ENCODE assay signal across 7 mouse cellular contexts in the genomic region with DNA sequence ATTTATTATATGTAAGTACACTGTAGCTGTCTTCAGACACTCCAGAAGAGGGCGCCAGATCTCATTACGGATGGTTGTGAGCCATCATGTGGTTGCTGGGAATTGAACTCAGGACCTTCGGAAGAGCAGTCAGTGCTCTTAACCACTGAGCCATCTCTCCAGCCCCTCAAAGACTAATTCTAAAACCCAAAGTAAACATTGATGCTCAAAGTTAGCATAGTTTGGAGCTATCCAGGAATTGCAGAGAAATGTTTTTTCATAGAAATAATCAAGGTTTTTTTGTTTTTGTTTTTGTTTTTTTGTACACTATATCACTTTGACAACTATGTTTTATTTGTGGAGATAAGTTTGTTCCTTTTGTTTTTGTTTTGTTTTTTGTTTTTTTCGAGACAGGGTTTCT. TPM values are rescaled to one million over a fixed set of nuclear protein-coding genes. Genes with fewer than 3 reads are reported as not detected.
A peak's percentile ranks its signal among the peaks of the same experiment; 100 is the strongest.
DNase-seq lines count a peak whose midpoint lies in the region; ATAC-seq and TF ChIP-seq lines count a peak whose summit lies in the region.
"Not testable (repeated sequence)": the region's sequence is repeated elsewhere in the genome, so short reads cannot be mapped to it uniquely, and the experiment has no call there.
"Had no signal": no experiment of that assay in that cellular context is flagged by ENCODE, and none has a peak within 500 bp of the region (broad histone marks: within the 10 kb centered on the region; RNA-seq: fewer than 3 reads in every experiment).

No protein-coding gene starts in this region.

- not testable (repeated sequence) for H3K4me2 ChIP-seq in liver, postnatal 0 days (ENCODE audit: low read depth, low read length)

- not testable (repeated sequence) for H3K4me1 ChIP-seq in ES-Bruce4 (ENCODE audit: control insufficient read depth, insufficient read depth, low read length); heart, adult 2 months (ENCODE audit: control insufficient read depth, insufficient read depth, low read length); liver, postnatal 0 days (ENCODE audit: insufficient read depth)

- not testable (repeated sequence) for H3K79me2 ChIP-seq in heart, adult 2 months (replicated peaks; ENCODE audit: control insufficient read depth, insufficient read depth, low read length)

- H3K27me3 ChIP-seq in ES-Bruce4 (ENCODE audit: control insufficient read depth, insufficient read depth, low read length, poor library complexity, severe bottlenecking); Patski; heart, adult 2 months (ENCODE audit: control insufficient read depth, insufficient read depth, low read length); liver, postnatal 0 days (ENCODE audit: insufficient read depth, low read length): not testable (repeated sequence)

- not testable (repeated sequence) for TF ChIP-seq EP300 in ES-Bruce4 (IDR thresholded peaks at IDR 0.05; ENCODE audit: insufficient read depth, low read depth, low read length); heart, adult 2 months (IDR thresholded peaks at IDR 0.05; ENCODE audit: insufficient read depth, low read depth, low read length); liver, postnatal 0 days (IDR thresholded peaks at IDR 0.05; ENCODE audit: low read depth)

- not testable (repeated sequence) for TF ChIP-seq POLR2A in ES-Bruce4 (IDR thresholded peaks at IDR 0.05; ENCODE audit: insufficient read depth, low read length); heart, adult 2 months (IDR thresholded peaks at IDR 0.05; ENCODE audit: insufficient read depth, low read depth, low read length)

- ATAC-seq in Patski; liver, postnatal 0 days: not testable (repeated sequence)

- intact Hi-C loops in heart, adult 2 months (cut with DNase I): not testable (repeated sequence)

- H3K27ac ChIP-seq in ES-Bruce4 (ENCODE audit: insufficient read depth, low read length): 0 out of 2 replicates have a peak overlapping the region, but pooled peaks have one; percentile 34
- H3K27ac ChIP-seq in heart, adult 2 months; layer of hippocampus, adult 2 months; liver, postnatal 0 days (ENCODE audit: low read depth): not testable (repeated sequence)

- not testable (repeated sequence) for H3K36me3 ChIP-seq in ES-Bruce4 (ENCODE audit: control insufficient read depth, insufficient read depth, low read length, poor library complexity, severe bottlenecking); heart, adult 2 months (ENCODE audit: control insufficient read depth, insufficient read depth, low read length); liver, postnatal 0 days (replicated peaks; ENCODE audit: insufficient read depth, low read length)

- not testable (repeated sequence) for H3K9me3 ChIP-seq in ES-Bruce4 (replicated peaks; ENCODE audit: control insufficient read depth, insufficient read depth, low read length, poor library complexity, severe bottlenecking); liver, postnatal 0 days (ENCODE audit: low read length)

- WGBS in heart, adult 2 months: 63% methylated on average over 4 of the region's 4 CpGs
- 75% methylated on average over 2 of the region's 4 CpGs for WGBS in liver, postnatal 0 days (ENCODE audit: insufficient replicate concordance)

- in situ Hi-C loops in Patski (cut with MboI; ENCODE audit: low pct_unique_long_range_greater_than_20kb): not testable (repeated sequence)

- not testable (repeated sequence) for H3K4me3 ChIP-seq in ES-Bruce4 (ENCODE audit: low read depth, low read length); heart, adult 2 months; layer of hippocampus, adult 2 months; liver, postnatal 0 days (ENCODE audit: low read depth, low read length)

- CTCF ChIA-PET in Patski (lab: Charles Lee): not testable (repeated sequence)

- H3K9ac ChIP-seq in ES-Bruce4 (ENCODE audit: low read depth, poor library complexity, severe bottlenecking); heart, adult 2 months (ENCODE audit: low read depth, low read length); liver, postnatal 0 days (replicated peaks): not testable (repeated sequence)

- POLR2A ChIA-PET in Patski (lab: Charles Lee): interaction anchor here (1.1 kb wide), 1 partner anchor 25 kb away, joined by 4 read pairs; no protein-coding TSS in a partner anchor

- not testable (repeated sequence) for DNase-seq in Patski (ENCODE audit: low read depth, low spot score); heart, adult 2 months; layer of hippocampus, adult 2 months (ENCODE audit: low spot score in 2 of 2); liver, postnatal 0 days

- TF ChIP-seq CTCF in ES-Bruce4 (IDR thresholded peaks at IDR 0.05; ENCODE audit: low read depth, low read length): not testable (repeated sequence)
- peak; percentile 50 for TF ChIP-seq CTCF in Patski (IDR thresholded peaks at IDR 0.05)
- peak; percentile 25 for TF ChIP-seq CTCF in heart, adult 2 months (IDR thresholded peaks at IDR 0.05)
- peak; percentile 49 for TF ChIP-seq CTCF in layer of hippocampus, adult 2 months (conservative IDR thresholded peaks at IDR 0.05)
- TF ChIP-seq CTCF in liver, postnatal 0 days (IDR thresholded peaks at IDR 0.05; ENCODE audit: low read depth): 0 out of 2 replicates have a peak, but pooled peaks have one; percentile 2

RNA-seq across cellular contexts. Expression of gene Tex14, which starts 40.7 kb away (rescaled TPM):
- 15.9 and 17.9 TPM in 2 replicates for polyA plus RNA-seq in ES-Bruce4 (2011; ENCODE audit: insufficient read depth, insufficient read length, low read depth, missing spikeins)
- 0.24 TPM for polyA plus RNA-seq in Patski (2021)
- total RNA-seq in heart, adult 2 months (2021): under 1 TPM in 1 of 2 experiments, not detected in 1; 0.23 TPM
- 0.08 and 0.35 TPM in 2 replicates for polyA plus RNA-seq in heart, adult 2 months (2012; rRNA removed)
- total RNA-seq in layer of hippocampus, adult 2 months (2021): under 1 TPM; 0.20 to 0.26 TPM
- 0.24 TPM in 1 of 2 replicates, not detected in the other for polyA plus RNA-seq in liver, postnatal 0 days (2015; fragmentation: Nextera tagmentation; extraction: Ambion mirVana)
- polyA plus RNA-seq: erythroblast, embryonic 14.5 days; forebrain, embryonic 10.5 days had no signal

RNA-seq across cellular contexts. Expression of gene Rad51c, which starts 40.8 kb away (rescaled TPM):
- polyA plus RNA-seq in ES-Bruce4 (2011; ENCODE audit: insufficient read depth, insufficient read length, low read depth, missing spikeins) (30.9 and 31.0 TPM in 2 replicates), Patski (2021) (7.6 TPM)
- 1 to 10 TPM in 1 of 2 experiments, under 1 TPM in 1; 0.89 to 1.7 TPM for total RNA-seq in heart, adult 2 months (2021)
- polyA plus RNA-seq in heart, adult 2 months (2012; rRNA removed): 0.35 and 0.97 TPM in 2 replicates
- 1 to 10 TPM; 4.0 to 4.2 TPM for total RNA-seq in layer of hippocampus, adult 2 months (2021)
- polyA plus RNA-seq in liver, postnatal 0 days (2015; fragmentation: Nextera tagmentation; extraction: Ambion mirVana): 1.6 and 2.6 TPM in 2 replicates

Comparison
In these comparisons a context has a peak if more than half of its experiments do, and no peak if none do; other contexts are left out.
1. RNA of gene Tex14, which starts 40.7 kb away (polyA plus RNA-seq): 15.9 to 17.9 TPM in ES-Bruce4; 0.24 TPM in Patski (single experiment), 0.08 to 0.35 TPM in heart, adult 2 months and 0.24 TPM in liver, postnatal 0 days; every median in the first group is over 10 times any median in the second.